Mouse (Mus musculus) 416B (cell line): ENCODE data around the gene Caln1.

Source experiments
- DNase-seq: peaks from one replicate; pipeline ENCODE4 v3.0.0; 2011; ENCODE audit warnings: low read depth

Gene Caln1

DNA sequence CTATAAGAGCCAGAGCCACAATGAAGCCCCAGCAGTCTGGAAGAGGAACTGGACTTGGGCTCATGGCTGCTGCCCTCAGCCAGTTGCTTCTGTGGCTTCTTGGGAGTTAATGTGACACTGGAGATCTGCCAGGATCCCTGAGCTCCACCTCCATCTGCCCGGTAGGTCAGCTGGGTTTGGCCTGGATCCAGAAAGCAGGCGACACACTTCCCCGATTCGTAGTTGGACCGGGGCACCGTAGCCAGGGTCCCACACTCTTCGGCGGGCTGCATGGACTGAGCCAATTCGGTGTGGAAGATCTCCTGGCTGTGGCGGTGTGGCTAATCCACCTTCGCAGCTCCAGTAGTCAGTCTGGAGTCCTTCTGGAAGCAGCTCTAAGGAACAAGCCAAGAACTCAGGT, at the start of gene Caln1:
Caln1 (plus strand) TSS at position 219 of the 400 bp plus-strand sequence.
- peak; percentile 44 for DNase-seq

DNA sequence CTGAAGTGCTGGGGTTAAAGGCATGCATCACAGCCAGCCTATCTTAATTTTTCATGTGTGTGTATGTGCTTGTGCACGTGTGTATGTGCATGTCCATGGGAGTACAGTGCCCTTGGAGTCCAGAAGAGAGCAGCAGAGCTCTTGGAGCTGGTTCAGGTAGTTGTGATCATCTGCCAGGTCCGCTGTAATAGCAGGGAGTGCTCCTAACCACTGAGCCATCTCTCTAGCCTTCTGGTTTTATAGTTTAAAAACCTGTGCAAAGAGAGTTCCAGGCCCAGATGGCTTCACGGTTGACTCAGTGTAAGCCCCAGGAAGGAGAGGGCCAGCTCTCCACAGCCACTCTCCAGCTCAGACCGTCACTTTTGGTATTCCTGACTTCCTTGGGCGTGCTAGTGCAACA, 49.5 kb upstream of the Caln1 start:
- no peak for DNase-seq

DNA sequence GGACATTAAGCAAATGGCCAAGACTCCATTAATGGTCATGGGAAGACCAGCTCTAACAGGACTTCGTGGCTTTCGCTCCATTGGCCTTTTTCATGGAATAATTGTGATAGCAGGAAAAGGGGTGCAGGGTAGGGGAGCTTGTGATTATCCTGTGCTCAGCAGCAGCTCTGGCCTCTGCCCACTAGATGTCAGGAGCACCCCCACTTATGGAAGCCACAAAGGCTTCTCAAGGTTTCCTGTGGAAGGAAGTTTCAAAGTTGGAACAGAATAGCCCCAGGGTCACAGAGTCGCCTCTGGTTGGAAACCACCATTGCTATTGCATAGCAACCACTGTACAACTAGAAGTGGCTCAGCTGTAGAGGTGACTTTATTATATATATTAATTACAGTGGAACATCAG, 48.8 kb upstream of the Caln1 start:
- DNase-seq, result peak; percentile 85

DNA sequence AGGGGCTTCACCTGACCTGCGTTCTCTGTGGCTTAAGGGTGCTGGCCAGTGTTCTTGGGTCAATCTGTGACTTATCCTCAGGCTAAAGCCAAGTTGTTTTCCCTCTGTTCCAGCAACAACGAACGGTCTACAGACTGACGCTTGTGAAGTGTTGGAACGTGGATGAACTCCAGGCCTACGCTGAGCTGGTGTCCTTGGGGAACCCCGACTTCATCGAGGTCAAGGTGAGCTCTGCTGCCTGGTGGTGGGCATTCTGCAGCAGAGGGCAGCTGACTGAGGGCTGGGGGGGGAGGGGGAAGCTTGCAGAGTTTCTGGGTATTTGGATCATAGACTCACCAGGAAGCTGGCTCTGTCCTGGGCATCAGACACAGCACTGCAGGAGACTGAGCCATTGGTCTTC, 43.8 kb upstream of the Caln1 start:
- no peak for DNase-seq

DNA sequence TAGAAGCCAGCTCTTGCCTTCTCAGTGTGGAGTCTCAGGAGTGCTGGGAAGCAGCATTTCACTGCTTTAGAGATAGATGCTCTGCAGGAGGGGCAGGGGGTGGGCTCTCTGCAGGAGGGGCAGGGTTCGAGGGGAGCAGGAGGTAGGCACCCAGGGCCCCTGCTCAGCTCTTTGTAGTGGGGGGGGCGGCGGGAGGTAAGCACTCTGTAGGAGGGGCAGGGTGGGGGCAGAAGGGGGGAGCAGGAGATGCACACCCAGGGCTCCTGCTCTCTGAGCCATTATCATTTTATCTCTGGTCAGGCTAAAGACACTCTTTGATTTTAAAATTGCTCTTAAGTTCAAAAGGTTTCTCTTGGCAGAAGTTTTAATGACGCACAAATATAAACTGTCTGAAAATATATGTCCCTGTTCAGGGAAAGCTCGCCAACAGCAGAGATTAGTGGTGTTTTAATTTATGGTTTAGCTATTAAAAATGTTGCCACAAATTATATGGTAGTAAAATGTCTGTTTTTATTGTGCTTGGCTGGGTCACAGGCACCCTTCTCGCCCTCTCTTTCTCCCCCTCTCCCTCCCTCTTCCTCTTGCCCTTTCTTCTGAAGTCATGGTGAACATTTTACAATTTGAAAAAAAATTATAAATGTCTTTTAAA, 41.5 kb upstream of the Caln1 start:
- DNase-seq, result no peak

DNA sequence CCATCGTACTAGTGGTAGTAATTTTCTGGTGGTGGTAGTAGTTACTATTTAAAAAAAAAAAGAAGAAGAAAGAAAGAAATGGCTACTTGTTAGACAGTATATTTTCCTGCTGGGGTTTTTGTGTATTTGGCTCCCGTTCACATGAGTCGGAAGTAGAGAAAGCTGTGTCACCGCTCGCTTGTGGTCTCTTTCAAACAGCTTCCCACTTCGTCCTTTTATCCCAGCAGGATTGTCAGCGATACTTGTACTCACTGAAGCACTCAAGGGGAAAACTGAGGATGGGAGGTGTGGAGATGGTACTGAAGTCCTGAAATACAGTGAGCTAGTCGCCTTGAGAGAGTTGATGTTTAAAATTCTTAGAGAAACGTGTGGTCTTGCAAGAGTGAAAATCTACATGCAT, 40.9 kb upstream of the Caln1 start:
- no peak for DNase-seq

DNA sequence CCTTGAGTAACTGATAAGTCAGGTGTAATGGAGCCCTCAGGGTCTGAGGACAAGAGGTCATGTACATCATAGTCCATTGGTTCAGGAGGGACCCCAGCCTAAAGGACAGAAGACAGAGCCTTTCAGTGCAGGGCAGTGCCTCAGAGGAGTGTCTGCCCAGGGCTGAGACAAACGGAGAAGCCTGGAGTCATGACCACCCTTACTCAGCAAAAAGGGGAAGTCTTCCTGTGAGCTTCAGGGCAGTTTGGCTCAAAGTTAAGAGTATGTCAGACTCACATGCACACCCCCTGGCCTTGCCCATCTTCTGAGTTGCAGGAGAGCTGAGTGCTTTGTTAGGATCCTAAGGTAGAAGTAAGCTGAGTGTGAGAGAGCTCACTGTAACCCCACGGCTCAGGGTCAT, 39.4 kb upstream of the Caln1 start:
- DNase-seq, result peak; percentile 34

DNA sequence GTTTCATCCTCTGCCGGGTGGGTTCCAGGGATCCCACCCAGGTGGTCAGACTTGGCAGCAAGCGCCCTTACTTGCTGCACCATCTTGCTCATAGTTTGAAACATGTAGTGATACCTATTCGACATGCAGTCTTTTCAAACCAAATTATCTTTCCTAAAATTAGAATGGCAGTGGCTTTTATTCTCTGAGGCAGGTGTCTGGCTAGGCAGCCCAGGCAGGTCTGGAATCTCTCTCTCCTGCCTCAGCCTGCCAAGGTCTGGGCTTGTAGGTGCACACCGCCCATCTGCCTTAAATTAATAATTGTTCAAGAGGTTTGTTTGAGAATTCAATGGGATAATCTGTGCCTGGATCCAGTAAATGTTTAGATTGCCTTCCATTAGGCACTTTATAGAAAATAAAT, 38.5 kb upstream of the Caln1 start:
- no peak for DNase-seq

DNA sequence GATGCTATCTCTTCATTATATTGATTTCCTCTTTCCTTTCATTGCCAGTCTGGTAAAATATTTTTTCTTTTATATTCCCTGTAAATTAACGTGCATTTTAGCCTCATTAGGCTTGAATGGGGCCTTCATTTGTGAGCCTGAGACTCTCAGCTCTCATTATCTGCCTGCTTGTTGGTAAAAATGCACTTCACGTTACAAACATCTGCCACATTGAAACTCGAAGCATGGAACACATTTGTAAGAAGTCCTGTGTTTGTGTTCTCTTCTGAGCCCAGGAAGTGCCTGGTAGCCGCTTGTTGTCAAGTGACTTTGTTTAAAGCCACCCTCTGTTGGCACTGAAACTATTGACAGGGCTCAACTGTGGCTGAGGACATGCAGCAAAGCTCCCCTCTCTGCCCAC, 38.0 kb upstream of the Caln1 start:
- DNase-seq, result no peak

DNA sequence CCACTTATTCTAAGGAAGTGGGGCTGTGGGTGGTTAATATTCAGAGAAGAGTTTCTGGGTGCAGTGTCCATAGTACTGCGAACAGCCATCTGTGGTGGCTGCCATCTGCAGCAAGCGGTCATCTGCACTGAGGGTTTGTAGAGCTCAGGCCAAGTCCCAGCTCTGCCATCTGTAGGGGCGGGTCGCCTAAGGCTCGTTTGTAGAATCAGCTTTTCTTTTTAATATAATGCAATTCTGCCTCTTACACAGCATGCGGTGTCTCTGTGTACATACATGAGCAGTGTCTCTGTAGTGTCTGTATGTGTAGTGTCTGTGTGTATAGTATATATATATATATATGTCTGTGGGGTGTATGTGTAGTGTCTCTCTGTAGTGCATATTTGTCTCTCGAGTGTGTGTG, 35.7 kb upstream of the Caln1 start:
- no peak for DNase-seq

DNA sequence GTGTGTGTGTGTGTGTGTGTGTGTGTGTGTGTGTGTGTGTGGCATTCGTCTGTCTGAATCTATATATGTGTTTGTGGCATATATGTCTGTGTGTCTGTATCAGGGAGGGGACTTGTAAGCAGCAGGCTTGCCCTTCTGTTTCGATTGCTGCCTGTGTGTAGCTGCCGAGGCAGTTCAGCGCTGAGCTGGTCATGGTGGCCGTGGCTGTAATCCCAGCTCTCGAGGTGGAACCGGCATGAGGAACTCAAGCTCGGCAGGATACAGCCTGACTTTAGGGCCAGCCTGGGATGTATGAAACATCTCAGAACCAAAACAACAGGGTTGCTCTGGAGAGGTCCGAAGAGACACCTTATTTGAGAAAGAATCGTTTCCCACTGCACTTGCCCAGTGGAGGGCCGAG, 35.3 kb upstream of the Caln1 start:
- DNase-seq, result no peak

DNA sequence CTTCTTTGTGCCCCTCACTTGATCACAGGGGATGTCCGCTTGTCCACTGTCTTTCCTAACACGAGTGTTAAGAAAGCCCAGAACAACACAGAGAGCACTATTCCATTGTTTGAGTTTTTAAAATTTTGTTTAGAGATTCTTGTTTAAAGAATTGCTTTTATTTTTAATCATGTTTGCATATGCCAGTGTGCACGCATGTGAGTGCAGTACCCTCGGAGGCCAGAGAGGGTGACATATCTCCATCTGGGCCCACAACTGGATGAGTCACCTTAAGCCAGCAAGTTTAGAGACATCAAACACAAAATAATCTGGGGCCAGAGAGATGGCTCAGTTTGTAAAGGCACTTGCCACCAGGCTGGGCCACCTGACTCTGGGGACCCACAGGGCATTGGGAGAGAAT, 33.8 kb upstream of the Caln1 start:
- DNase-seq, result no peak

DNA sequence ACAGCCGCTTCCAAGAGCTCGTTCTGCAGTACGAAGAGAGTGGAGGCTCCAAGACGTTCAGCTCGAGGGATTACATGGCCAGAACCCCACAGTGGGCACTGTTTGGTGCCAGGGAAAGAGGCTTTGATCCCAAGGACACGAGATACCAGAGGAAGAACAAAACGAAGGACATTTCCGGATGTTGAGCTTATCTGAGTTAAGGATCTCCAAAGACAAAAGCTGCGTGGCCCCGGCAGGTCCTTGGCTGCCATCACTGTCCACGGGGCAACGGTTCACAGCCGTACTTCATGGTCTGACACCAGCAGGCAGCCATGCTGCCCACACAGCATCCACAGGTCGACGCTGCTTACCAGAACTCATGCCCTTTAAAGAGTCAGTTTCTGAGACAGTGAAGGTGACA, 28.6 kb upstream of the Caln1 start:
- no peak for DNase-seq

DNA sequence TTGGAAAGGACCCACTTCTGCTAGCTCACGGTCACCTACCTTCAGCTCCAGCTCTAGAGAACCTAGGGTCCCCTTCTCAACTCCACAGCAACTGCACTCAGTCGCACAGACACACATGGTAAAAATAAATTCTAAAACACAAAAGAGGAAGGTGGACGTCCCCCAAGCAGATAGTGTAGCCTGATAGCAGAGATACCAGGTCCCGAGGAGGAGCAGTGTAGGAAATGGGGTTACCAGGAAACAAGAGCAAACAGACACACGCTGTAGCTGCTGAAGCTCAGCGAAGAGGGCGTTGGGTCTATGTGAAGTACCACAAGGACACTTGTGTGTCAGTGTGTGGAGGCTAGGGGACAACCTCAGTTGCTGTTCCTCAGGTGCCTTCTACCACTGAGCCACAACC, 24.3 kb upstream of the Caln1 start:
- no peak for DNase-seq

DNA sequence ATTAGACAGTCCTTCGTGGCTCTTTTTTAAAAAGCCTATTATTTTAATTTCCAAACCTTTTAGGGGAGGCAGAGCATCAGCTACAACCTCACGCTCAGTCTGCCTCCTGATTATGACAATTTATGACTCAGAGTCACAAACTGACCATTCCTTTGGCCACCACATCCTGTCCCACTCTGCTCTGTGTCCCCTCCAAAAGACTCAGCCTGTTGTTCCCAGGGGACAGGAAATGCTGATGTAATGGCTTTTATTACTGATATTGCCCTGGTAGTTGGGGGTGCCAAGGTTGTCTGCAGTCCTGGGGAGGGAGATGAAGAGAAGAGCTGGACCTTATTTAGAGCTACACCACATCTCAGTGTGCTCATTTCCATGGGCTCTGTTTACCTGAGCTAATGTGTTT, 23.4 kb upstream of the Caln1 start:
- peak; percentile 69 for DNase-seq

DNA sequence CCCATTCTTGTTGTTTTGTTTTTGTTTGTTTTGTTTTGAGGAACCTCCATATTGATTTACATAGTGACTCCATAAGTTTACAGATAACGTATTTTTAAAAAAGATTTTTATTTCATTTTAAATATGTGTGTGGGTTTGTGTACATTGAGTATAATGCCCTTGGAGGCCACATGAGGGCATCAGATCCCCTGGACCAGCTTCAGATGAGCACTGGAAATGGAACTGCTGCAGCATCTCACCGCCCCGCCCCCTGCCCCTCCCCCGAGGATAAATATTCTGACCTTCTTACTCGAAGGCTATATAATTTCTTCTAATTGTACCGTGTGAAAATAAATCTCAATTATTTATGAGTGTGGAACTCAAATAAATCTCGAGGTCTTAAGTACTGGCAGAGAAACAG, 14.0 kb upstream of the Caln1 start:
- DNase-seq, result peak; percentile 38

DNA sequence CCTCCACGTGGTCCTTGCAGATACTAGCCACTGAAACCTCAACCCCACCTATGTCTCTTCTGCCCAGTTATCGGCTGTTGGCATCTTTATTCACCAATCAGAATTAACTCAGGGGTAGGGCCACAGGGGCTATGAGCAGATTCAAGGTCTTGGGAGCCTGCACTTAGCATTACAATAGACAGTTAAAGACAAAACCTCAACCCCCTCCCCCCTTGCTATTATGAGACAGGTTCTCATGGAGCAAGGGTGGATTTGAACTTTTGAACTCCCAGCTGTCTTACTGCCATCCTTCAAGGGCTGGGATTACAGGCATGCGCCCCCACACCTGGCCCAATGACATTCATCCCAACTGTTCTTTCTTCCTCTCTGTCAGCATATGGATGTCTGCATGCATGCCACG, 6.1 kb upstream of the Caln1 start:
- DNase-seq, result no peak

DNA sequence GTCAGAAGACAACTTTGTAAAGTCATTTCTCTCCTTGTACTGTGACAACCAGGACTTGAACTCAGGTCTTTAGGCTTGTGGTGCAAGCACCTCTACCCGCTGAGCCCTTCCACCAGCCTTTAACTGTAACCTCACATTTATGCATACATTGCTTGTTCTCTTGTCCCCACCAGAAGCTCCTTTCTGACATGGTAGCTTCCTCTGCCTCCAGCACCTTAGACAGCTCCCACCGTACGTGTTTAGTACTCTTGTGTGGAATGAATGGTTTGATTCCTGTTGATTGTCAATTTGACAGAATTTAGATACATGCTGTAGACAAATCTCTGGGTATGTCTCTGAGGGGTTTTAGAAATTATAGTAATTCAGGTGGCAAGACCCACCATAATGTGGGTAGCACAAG, 5.5 kb upstream of the Caln1 start:
- DNase-seq, result peak; percentile 22

DNA sequence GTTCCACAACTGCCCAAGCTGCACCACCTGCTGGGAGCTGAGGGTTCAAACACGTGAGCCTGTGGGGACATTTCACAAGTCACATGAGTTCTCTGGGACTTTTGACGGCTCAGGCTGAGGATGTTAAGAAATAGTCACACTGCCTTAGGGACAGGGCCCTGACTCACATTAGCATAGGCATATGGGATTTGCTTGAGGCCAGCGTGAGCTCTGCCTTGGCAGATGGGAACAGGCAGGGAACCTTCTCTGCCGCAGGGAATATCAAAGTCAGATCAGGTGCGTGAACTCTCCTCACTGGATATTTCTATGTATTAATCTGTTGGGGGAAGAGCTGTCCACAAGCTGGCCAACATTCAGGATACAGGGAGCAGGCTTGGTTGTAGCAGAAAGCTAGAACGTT, 1.0 kb upstream of the Caln1 start:
- no peak for DNase-seq

DNA sequence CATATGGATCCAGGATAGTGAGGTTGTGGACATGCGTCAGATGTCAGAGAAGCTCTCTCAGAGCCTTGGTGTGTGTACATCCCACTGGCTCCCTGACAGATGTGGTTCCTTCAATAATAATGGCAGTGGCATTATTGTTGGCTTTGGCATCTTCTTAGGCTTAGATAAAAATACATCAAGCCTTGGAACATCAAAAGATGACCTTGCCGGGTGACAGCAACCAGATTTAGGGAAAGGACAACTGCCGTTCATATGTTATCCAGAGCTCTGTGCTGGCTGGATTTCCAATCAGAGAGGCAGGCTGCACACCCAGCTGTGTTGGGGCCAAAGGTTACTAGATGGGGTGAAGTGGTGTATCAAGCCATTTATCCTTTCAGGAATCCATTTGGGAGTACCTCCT, 6.2 kb downstream of the Caln1 start:
- DNase-seq, result no peak

DNA sequence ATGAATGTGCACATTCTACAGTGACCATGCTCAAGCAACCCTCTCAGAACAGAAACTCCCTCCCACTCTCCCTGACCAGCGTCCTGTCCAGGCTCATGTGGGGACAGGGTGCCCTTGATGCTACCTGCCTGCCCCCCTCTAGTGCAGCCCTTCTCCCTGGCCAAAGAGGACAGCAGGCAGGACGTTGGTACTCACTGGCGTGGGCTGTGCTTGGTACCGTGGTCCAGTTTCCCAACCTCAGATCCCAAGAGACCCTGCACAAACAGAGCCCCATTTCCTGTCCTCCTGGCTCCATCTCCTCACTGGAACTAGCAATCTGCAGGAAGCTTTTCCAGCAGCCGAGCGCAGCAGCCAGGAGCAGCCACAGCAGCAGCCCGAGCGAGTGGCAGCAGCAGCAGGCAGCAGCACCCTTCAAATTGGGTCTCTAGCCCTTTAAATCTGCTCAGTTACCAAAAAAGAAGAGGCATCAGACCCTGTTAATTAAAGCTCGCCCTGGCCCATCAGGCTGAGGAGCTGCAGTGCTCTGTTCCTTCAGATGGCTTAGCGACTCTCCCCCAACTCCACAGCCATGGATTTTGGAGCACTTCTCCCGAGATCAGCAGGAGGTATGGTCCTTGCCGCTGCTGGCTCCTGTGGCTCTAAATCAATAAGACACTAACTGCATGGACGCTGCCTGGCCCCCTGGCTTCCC, 15.1 kb downstream of the Caln1 start, which contains the start of gene A330070K13Rik:
A330070K13Rik (minus strand) TSS at position 410 of the 691 bp plus-strand sequence.
- no peak for DNase-seq

DNA sequence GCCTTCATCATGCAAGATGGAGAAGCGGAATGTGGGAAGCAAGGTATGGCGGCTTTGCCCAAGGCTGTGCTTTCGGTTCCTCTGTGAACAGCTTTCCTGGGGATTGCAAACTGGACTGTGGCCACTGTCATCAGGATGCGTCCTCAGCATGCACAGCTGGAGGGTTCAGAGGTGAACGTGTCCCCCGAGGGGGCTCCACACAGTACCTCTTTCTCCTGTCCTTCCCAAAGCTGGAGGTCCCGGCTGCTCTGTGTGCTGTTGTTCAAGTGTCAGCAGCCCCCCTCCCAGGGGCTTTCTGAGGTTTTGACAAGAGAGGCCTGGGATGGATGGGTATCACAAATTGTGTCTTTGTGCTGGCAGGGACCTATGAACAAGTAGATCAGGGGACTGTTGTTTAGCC, 17.2 kb downstream of the Caln1 start:
- DNase-seq, result no peak

DNA sequence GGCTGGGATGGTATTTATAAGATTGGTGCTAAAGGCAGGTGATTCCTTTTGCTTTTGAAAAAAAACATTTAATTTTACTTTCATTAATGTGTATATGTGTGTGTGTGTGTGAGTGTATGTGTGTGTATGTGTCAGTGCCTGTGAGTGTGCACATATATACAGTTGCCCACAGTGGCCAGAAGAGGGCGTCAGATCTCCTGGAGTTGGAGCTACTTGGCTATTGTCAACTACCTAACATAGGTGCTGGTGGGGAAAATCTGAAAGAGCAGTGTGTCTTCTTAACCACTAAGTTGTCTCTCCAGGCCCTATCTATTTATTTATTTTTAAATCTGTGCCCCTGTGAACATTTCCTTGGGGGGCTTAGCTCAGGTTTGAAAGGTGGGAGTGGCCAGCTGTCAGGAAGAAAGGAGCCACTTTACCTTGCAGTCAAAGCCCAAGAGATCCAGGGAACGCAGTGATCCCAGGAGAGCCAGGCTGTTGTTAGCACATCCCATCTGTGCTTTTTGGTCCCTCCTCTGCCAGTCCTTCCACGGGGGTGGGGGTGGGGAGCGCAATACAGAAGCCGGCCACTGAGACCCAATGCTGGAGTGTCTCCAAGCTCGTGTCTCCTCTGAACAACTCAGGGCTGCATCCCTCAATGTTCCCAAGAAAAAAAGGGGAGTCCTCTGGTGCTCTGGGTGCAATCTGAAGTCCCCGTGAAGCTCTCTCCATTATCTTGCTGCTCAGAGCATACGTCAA, 24.5 kb downstream of the Caln1 start:
- DNase-seq, result no peak
